Mouse (Mus musculus) G1E (cell line): ENCODE measurements at regions not wholly inside any gene's neighbourhood (a gene's known extent, or its start where the extent isn't known, plus 50 kb on each side); places are given as distances from the start of the nearest gene placed in this dataset.

Experiments used
- CTCF ChIP-seq: IDR thresholded peaks from 2 replicates; pipeline ENCODE4 v1.5.1; 2012; ENCODE audit warnings: low read depth, low read length, inconsistent platforms, mixed read lengths
- GATA1 ChIP-seq: IDR thresholded peaks from 2 replicates; pipeline ENCODE4 v1.6.1; 2012; ENCODE audit warnings: borderline replicate concordance, low read length, inconsistent platforms, mixed read lengths
- GATA2 ChIP-seq: IDR thresholded peaks from 2 replicates; pipeline ENCODE4 v1.6.1; 2012; ENCODE audit warnings: low read depth, low read length, inconsistent platforms, borderline replicate concordance

GRCm38 (mm10) chr15:52963918-52964317 lies 920.8 kb upstream of the Gm7489 start:
- TF ChIP-seq CTCF: no peak
- TF ChIP-seq GATA1: no peak
- no peak for TF ChIP-seq GATA2
